Mouse (Mus musculus): ENCODE data around the gene Gm43951. TPM values are rescaled to one million over a fixed set of nuclear protein-coding genes. Genes with fewer than 3 reads are reported as not detected.
A peak's percentile ranks its signal among the peaks of the same experiment; 100 is the strongest.

Gm43951 gene
- total and polyA plus RNA-seq, 2 experiments from 2014 or later = 1.2 to 1.8 TPM

- Histone ChIP-seq H3K27ac (no peak overlapping the region), H3K4me1 (ENCODE audit: insufficient read depth, low read length) (no peaks in the 10 kb centered on the region), H3K9ac (replicated peaks; ENCODE audit: low read length) (no peak overlapping the region), H3K27me3 (ENCODE audit: insufficient read depth, low read length) (no peaks in the 10 kb centered on the region), H3K9me3 (ENCODE audit: low read length) (no peaks in the 10 kb centered on the region), H3K4me3 (ENCODE audit: low read length) (no peak overlapping the region), H3K36me3 (ENCODE audit: insufficient read depth, low read length) (peaks cover 54% of the 10 kb centered on the region), H3K4me2 (ENCODE audit: low read depth, low read length) (no peak overlapping the region)
- 98% methylated on average over 2 of the region's 2 CpGs for WGBS
- no peak for ATAC-seq
- no peak for TF ChIP-seq CTCF (IDR thresholded peaks at IDR 0.05; ENCODE audit: low read depth)
- no peak for DNase-seq (ENCODE audit: low spot score)
Observed at GRCm38 (mm10) chr11:72163198-72163597, 43.4 kb downstream of the Gm43951 start.

GRCm38 (mm10) chr11:72156624-72157023 lies 50.0 kb downstream of the Gm43951 start:
- WGBS = 50% methylated on average over 2 of the region's 2 CpGs
- ATAC-seq (no peak), DNase-seq (ENCODE audit: low spot score) (no peak)
- Histone ChIP-seq H3K4me2 (ENCODE audit: low read depth, low read length) (no peak overlapping the region), H3K4me3 (ENCODE audit: low read length) (no peak overlapping the region), H3K36me3 (ENCODE audit: insufficient read depth, low read length) (peaks cover 18% of the 10 kb centered on the region), H3K4me1 (ENCODE audit: insufficient read depth, low read length) (peaks cover 4% of the 10 kb centered on the region; the same call in 1 of the 2 replicates), H3K9ac (replicated peaks; ENCODE audit: low read length) (no peak overlapping the region), H3K27ac (no peak overlapping the region), H3K9me3 (ENCODE audit: low read length) (no peaks in the 10 kb centered on the region), H3K27me3 (ENCODE audit: insufficient read depth, low read length) (no peaks in the 10 kb centered on the region)
- TF ChIP-seq CTCF (IDR thresholded peaks at IDR 0.05; ENCODE audit: low read depth) = no peak

- Histone ChIP-seq H3K36me3 (ENCODE audit: insufficient read depth, low read length) (peaks cover 18% of the 10 kb centered on the region), H3K4me1 (ENCODE audit: insufficient read depth, low read length) (peaks cover 4% of the 10 kb centered on the region; the same call in 1 of the 2 replicates), H3K27ac (no peak overlapping the region), H3K4me2 (ENCODE audit: low read depth, low read length) (no peak overlapping the region), H3K27me3 (ENCODE audit: insufficient read depth, low read length) (no peaks in the 10 kb centered on the region), H3K4me3 (ENCODE audit: low read length) (no peak overlapping the region), H3K9me3 (ENCODE audit: low read length) (no peaks in the 10 kb centered on the region), H3K9ac (replicated peaks; ENCODE audit: low read length) (no peak overlapping the region)
- ATAC-seq (no peak), DNase-seq (ENCODE audit: low spot score) (no peak)
- whole genome bisulfite sequencing = 63% methylated on average over 4 of the region's 4 CpGs
- TF ChIP-seq CTCF (IDR thresholded peaks at IDR 0.05; ENCODE audit: low read depth) = no peak
Observed at GRCm38 (mm10) chr11:72155981-72156428, 50.6 kb downstream of the Gm43951 start.

GRCm38 (mm10) chr11:72155186-72155980 lies 51.3 kb downstream of the Gm43951 start:
- H3K4me1 ChIP-seq (ENCODE audit: insufficient read depth, low read length) = peaks cover 4% of the 10 kb centered on the region; the same call in 1 of the 2 replicates
- WGBS = 41% methylated on average over 11 of the region's 11 CpGs
- H3K36me3 ChIP-seq (ENCODE audit: insufficient read depth, low read length) = peaks cover 18% of the 10 kb centered on the region
- no peak overlapping the region for H3K4me2 ChIP-seq (ENCODE audit: low read depth, low read length)
- peak; percentile 45 for TF ChIP-seq CTCF (IDR thresholded peaks at IDR 0.05; ENCODE audit: low read depth)
- ATAC-seq (peak; percentile 31; the same call in 1 of the 2 replicates), DNase-seq (ENCODE audit: low spot score) (peak; percentile 43)
- peak overlapping the region; percentile 67 for H3K27ac ChIP-seq
- no peak overlapping the region for H3K4me3 ChIP-seq (ENCODE audit: low read length)
- H3K27me3 ChIP-seq (ENCODE audit: insufficient read depth, low read length) = no peaks in the 10 kb centered on the region
- no peak overlapping the region for H3K9ac ChIP-seq (replicated peaks; ENCODE audit: low read length)
- H3K9me3 ChIP-seq (ENCODE audit: low read length) = no peaks in the 10 kb centered on the region

Other genes starting within 250 kb of the Gm43951 start
- gene Aipl1, start 169.3 kb downstream of the Gm43951 start, total RNA-seq (2014; rRNA removed) = 0.07 TPM in 1 of 2 replicates, not detected in the other
- gene Aipl1, start 169.3 kb downstream of the Gm43951 start, polyA plus RNA-seq (2015; fragmentation: Nextera tagmentation; extraction: Ambion mirVana) = 0.34 and 0.42 TPM in 2 replicates
- gene Pimreg, start 164.8 kb downstream of the Gm43951 start, total RNA-seq (2014; rRNA removed) = 18.7 and 22.8 TPM in 2 replicates
- 23.9 and 27.8 TPM in 2 replicates for gene Pimreg, start 164.8 kb downstream of the Gm43951 start, polyA plus RNA-seq (2015; fragmentation: Nextera tagmentation; extraction: Ambion mirVana)
- 25.1 and 26.3 TPM in 2 replicates for gene Pitpnm3, start 71.1 kb downstream of the Gm43951 start, total RNA-seq (2014; rRNA removed)
- gene Pitpnm3, start 71.1 kb downstream of the Gm43951 start, polyA plus RNA-seq (2015; fragmentation: Nextera tagmentation; extraction: Ambion mirVana) = 5.8 and 6.1 TPM in 2 replicates
- 12.0 and 14.4 TPM in 2 replicates for gene 4933427D14Rik, start 619 bp upstream of the Gm43951 start, total RNA-seq (2014; rRNA removed)
- 17.0 and 17.2 TPM in 2 replicates for gene 4933427D14Rik, start 619 bp upstream of the Gm43951 start, polyA plus RNA-seq (2015; fragmentation: Nextera tagmentation; extraction: Ambion mirVana)
- gene Txndc17, start 707 bp upstream of the Gm43951 start, total RNA-seq (2014; rRNA removed) = 46.6 and 51.2 TPM in 2 replicates
- 161 and 162 TPM in 2 replicates for gene Txndc17, start 707 bp upstream of the Gm43951 start, polyA plus RNA-seq (2015; fragmentation: Nextera tagmentation; extraction: Ambion mirVana)
- 11.0 and 20.3 TPM in 2 replicates for gene Med31, start 8.8 kb upstream of the Gm43951 start, total RNA-seq (2014; rRNA removed)
- gene Med31, start 8.8 kb upstream of the Gm43951 start, polyA plus RNA-seq (2015; fragmentation: Nextera tagmentation; extraction: Ambion mirVana) = 39.5 and 44.5 TPM in 2 replicates
- gene Slc13a5, start 60.4 kb upstream of the Gm43951 start, total RNA-seq (2014; rRNA removed) = 5.7 and 8.1 TPM in 2 replicates
- 6.8 and 7.5 TPM in 2 replicates for gene Slc13a5, start 60.4 kb upstream of the Gm43951 start, polyA plus RNA-seq (2015; fragmentation: Nextera tagmentation; extraction: Ambion mirVana)
- gene Xaf1, start 94.8 kb upstream of the Gm43951 start, total RNA-seq (2014; rRNA removed) = 0.47 and 4.5 TPM in 2 replicates
- 5.5 and 10.0 TPM in 2 replicates for gene Xaf1, start 94.8 kb upstream of the Gm43951 start, polyA plus RNA-seq (2015; fragmentation: Nextera tagmentation; extraction: Ambion mirVana)
- 0.42 TPM in 1 of 2 replicates, not detected in the other for gene Fbxo39, start 107.6 kb upstream of the Gm43951 start, total RNA-seq (2014; rRNA removed)
- not detected in 2 replicates for gene Fbxo39, start 107.6 kb upstream of the Gm43951 start, polyA plus RNA-seq (2015; fragmentation: Nextera tagmentation; extraction: Ambion mirVana)
- 2.3 and 5.1 TPM in 2 replicates for gene Tekt1, start 155.6 kb upstream of the Gm43951 start, total RNA-seq (2014; rRNA removed)
- gene Tekt1, start 155.6 kb upstream of the Gm43951 start, polyA plus RNA-seq (2015; fragmentation: Nextera tagmentation; extraction: Ambion mirVana) = 8.3 and 9.0 TPM in 2 replicates
- 13.0 and 19.1 TPM in 2 replicates for gene Smtnl2, start 204.9 kb upstream of the Gm43951 start, total RNA-seq (2014; rRNA removed)
- gene Smtnl2, start 204.9 kb upstream of the Gm43951 start, polyA plus RNA-seq (2015; fragmentation: Nextera tagmentation; extraction: Ambion mirVana) = 8.7 and 9.7 TPM in 2 replicates
- not detected in 2 replicates for gene Ggt6, start 228.7 kb upstream of the Gm43951 start, total RNA-seq (2014; rRNA removed)
- not detected in 2 replicates for gene Ggt6, start 228.7 kb upstream of the Gm43951 start, polyA plus RNA-seq (2015; fragmentation: Nextera tagmentation; extraction: Ambion mirVana)
- 28.0 and 36.1 TPM in 2 replicates for gene Mybbp1a, start 234.5 kb upstream of the Gm43951 start, total RNA-seq (2014; rRNA removed)
- gene Mybbp1a, start 234.5 kb upstream of the Gm43951 start, polyA plus RNA-seq (2015; fragmentation: Nextera tagmentation; extraction: Ambion mirVana) = 61.5 and 68.7 TPM in 2 replicates

Data from hindbrain, postnatal 0 days (tissue).